Mouse (Mus musculus): ENCODE measurements around the gene Mettl26. TPM values are rescaled to one million over a fixed set of nuclear protein-coding genes. Genes with fewer than 3 reads are reported as not detected.

Mettl26 gene
- polyA plus RNA-seq, 2 experiments from 2014 or later = 88.3 to 119 TPM

Other genes starting within 250 kb of the Mettl26 start
- gene Gng13, start 157.9 kb upstream of the Mettl26 start, polyA plus RNA-seq (2017; shearing (Covaris generic)) = not detected
- 1 to 10 TPM; 4.0 to 6.7 TPM for gene Chtf18, start 147.7 kb upstream of the Mettl26 start, polyA plus RNA-seq (2017; shearing (Covaris generic))
- gene Rpusd1, start 147.4 kb upstream of the Mettl26 start, polyA plus RNA-seq (2017; shearing (Covaris generic)) = 10 to 100 TPM in 1 of 2 experiments, 1 to 10 TPM in 1; 9.3 to 10.3 TPM
- under 1 TPM in 1 of 2 experiments, not detected in 1; 0.18 TPM for gene Mslnl, start 139.0 kb upstream of the Mettl26 start, polyA plus RNA-seq (2017; shearing (Covaris generic))
- gene Msln, start 120.7 kb upstream of the Mettl26 start, polyA plus RNA-seq (2017; shearing (Covaris generic)) = not detected
- 10 to 100 TPM; 15.6 to 20.9 TPM for gene Narfl, start 101.3 kb upstream of the Mettl26 start, polyA plus RNA-seq (2017; shearing (Covaris generic))
- 10 to 100 TPM; 27.2 to 30.3 TPM for gene Haghl, start 89.4 kb upstream of the Mettl26 start, polyA plus RNA-seq (2017; shearing (Covaris generic))
- under 1 TPM in 1 of 2 experiments, not detected in 1; 0.62 TPM for gene Ccdc78, start 88.5 kb upstream of the Mettl26 start, polyA plus RNA-seq (2017; shearing (Covaris generic))
- 100 to 1,000 TPM; 196 to 238 TPM for gene Fam173a, start 82.2 kb upstream of the Mettl26 start, polyA plus RNA-seq (2017; shearing (Covaris generic))
- not detected for gene AC134908.4, start 79.4 kb upstream of the Mettl26 start, polyA plus RNA-seq (2017; shearing (Covaris generic))
- gene Metrn, start 77.9 kb upstream of the Mettl26 start, polyA plus RNA-seq (2017; shearing (Covaris generic)) = 1 to 10 TPM; 2.2 to 4.6 TPM
- gene Fbxl16, start 66.0 kb upstream of the Mettl26 start, polyA plus RNA-seq (2017; shearing (Covaris generic)) = under 1 TPM in 1 of 2 experiments, not detected in 1; 0.16 TPM
- gene Wdr24, start 51.4 kb upstream of the Mettl26 start, polyA plus RNA-seq (2017; shearing (Covaris generic)) = 10 to 100 TPM; 11.9 to 17.9 TPM
- 10 to 100 TPM; 11.4 to 21.9 TPM for gene Jmjd8, start 46.2 kb upstream of the Mettl26 start, polyA plus RNA-seq (2017; shearing (Covaris generic))
- 10 to 100 TPM; 68.3 to 85.7 TPM for gene Stub1, start 41.7 kb upstream of the Mettl26 start, polyA plus RNA-seq (2017; shearing (Covaris generic))
- gene Rhbdl1, start 37.8 kb upstream of the Mettl26 start, polyA plus RNA-seq (2017; shearing (Covaris generic)) = 1 to 10 TPM in 1 of 2 experiments, not detected in 1; 1.1 TPM
- gene Gm20683, start 33.3 kb upstream of the Mettl26 start, polyA plus RNA-seq (2017; shearing (Covaris generic)) = 1 to 10 TPM in 1 of 2 experiments, not detected in 1; 1.1 TPM
- gene Rhot2, start 30.2 kb upstream of the Mettl26 start, polyA plus RNA-seq (2017; shearing (Covaris generic)) = 10 to 100 TPM; 18.4 to 29.8 TPM
- gene Wdr90, start 13.6 kb upstream of the Mettl26 start, polyA plus RNA-seq (2017; shearing (Covaris generic)) = 1 to 10 TPM; 3.8 to 8.3 TPM
- 1 to 10 TPM; 2.2 to 6.9 TPM for gene Mcrip2, start 6.3 kb upstream of the Mettl26 start, polyA plus RNA-seq (2017; shearing (Covaris generic))
- under 1 TPM; 0.48 to 0.82 TPM for gene Wfikkn1, start 5.8 kb downstream of the Mettl26 start, polyA plus RNA-seq (2017; shearing (Covaris generic))
- 1 to 10 TPM; 5.1 to 5.6 TPM for gene Rab40c, start 44.7 kb downstream of the Mettl26 start, polyA plus RNA-seq (2017; shearing (Covaris generic))
- gene Pigq, start 69.9 kb downstream of the Mettl26 start, polyA plus RNA-seq (2017; shearing (Covaris generic)) = 10 to 100 TPM; 19.0 to 26.6 TPM
- gene Nhlrc4, start 69.9 kb downstream of the Mettl26 start, polyA plus RNA-seq (2017; shearing (Covaris generic)) = not detected
- not detected for gene A930017K11Rik, start 77.5 kb downstream of the Mettl26 start, polyA plus RNA-seq (2017; shearing (Covaris generic))
- gene Capn15, start 110.7 kb downstream of the Mettl26 start, polyA plus RNA-seq (2017; shearing (Covaris generic)) = 1 to 10 TPM; 5.2 to 7.1 TPM
- gene Rab11fip3, start 194.5 kb downstream of the Mettl26 start, polyA plus RNA-seq (2017; shearing (Covaris generic)) = 1 to 10 TPM; 2.4 to 2.7 TPM
- gene Decr2, start 215.3 kb downstream of the Mettl26 start, polyA plus RNA-seq (2017; shearing (Covaris generic)) = 10 to 100 TPM; 12.9 to 25.7 TPM
- gene Nme4, start 220.5 kb downstream of the Mettl26 start, polyA plus RNA-seq (2017; shearing (Covaris generic)) = 1 to 10 TPM; 1.6 TPM
- gene Tmem8, start 238.2 kb downstream of the Mettl26 start, polyA plus RNA-seq (2017; shearing (Covaris generic)) = 1 to 10 TPM; 4.8 to 4.9 TPM
- 100 to 1,000 TPM; 111 to 135 TPM for gene Mrpl28, start 248.4 kb downstream of the Mettl26 start, polyA plus RNA-seq (2017; shearing (Covaris generic))